Mouse (Mus musculus): ENCODE data around the gene Popdc2. TPM values are rescaled to one million over a fixed set of nuclear protein-coding genes. Genes with fewer than 3 reads are reported as not detected.

The Popdc2 gene
- polyA plus RNA-seq, 1 experiment from 2014 or later = 0.67 TPM

GRCm38 (mm10) chr16:38371705-38372296, 9.8 kb downstream of the Popdc2 start:
- H3K4me1 ChIP-seq (replicated peaks) = peaks cover 3% of the 10 kb centered on the region
- H3K36me3 ChIP-seq = no peaks in the 10 kb centered on the region
- no peak for ATAC-seq (ENCODE audit: low read depth)
- 90% methylated on average over 15 of the region's 15 CpGs for WGBS
- no peak overlapping the region for H3K27ac ChIP-seq (replicated peaks)
- H3K4me2 ChIP-seq = no peak overlapping the region
- no peak overlapping the region for H3K4me3 ChIP-seq
- H3K9me3 ChIP-seq = no peaks in the 10 kb centered on the region
- no peak overlapping the region for H3K9ac ChIP-seq
- no peaks in the 10 kb centered on the region for H3K27me3 ChIP-seq

DNA sequence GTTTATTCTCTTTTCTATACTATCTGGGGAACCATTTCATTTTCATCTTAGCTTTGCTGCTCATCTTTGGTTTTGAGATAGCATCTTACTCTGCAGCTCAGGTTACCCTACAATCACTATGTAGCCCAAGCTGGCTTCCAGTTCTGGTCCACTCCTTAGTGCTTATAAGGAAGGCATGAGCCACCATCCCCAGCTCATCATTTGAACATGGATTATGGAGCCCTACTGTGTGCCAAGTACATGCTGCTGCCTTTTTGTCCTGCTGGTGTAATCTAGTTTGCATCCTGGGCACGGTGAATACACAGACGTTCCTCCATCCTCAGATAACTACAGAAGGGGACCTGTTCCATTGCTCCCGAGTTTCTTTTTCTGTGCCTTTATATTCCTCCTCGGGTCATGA, 10.9 kb downstream of the Popdc2 start:
- no peak for ATAC-seq (ENCODE audit: low read depth)
- Histone ChIP-seq H3K27ac (replicated peaks) (no peak overlapping the region), H3K9me3 (no peaks in the 10 kb centered on the region), H3K36me3 (no peaks in the 10 kb centered on the region), H3K4me3 (no peak overlapping the region), H3K9ac (no peak overlapping the region), H3K27me3 (no peaks in the 10 kb centered on the region), H3K4me1 (replicated peaks) (peaks cover 6% of the 10 kb centered on the region), H3K4me2 (no peak overlapping the region)
- WGBS = 87% methylated on average over 4 of the region's 4 CpGs

- no peak overlapping the region for H3K27ac ChIP-seq (replicated peaks)
- no peaks in the 10 kb centered on the region for H3K36me3 ChIP-seq
- no peak overlapping the region for H3K9ac ChIP-seq
- H3K4me1 ChIP-seq (replicated peaks) = peaks cover 6% of the 10 kb centered on the region
- no peak overlapping the region for H3K4me3 ChIP-seq
- WGBS = 85% methylated on average over 10 of the region's 10 CpGs
- ATAC-seq (ENCODE audit: low read depth) = no peak
- H3K27me3 ChIP-seq = no peaks in the 10 kb centered on the region
- no peak overlapping the region for H3K4me2 ChIP-seq
- no peaks in the 10 kb centered on the region for H3K9me3 ChIP-seq
Measured at GRCm38 (mm10) chr16:38373439-38373838, 11.4 kb downstream of the Popdc2 start.

- ATAC-seq (ENCODE audit: low read depth) = no peak
- Histone ChIP-seq H3K9me3 (no peaks in the 10 kb centered on the region), H3K27me3 (no peaks in the 10 kb centered on the region), H3K27ac (replicated peaks) (no peak overlapping the region), H3K36me3 (no peaks in the 10 kb centered on the region), H3K4me1 (replicated peaks) (peaks cover 6% of the 10 kb centered on the region), H3K9ac (no peak overlapping the region), H3K4me2 (0 out of 2 replicates have a peak overlapping the region, but pooled peaks have one; percentile 9), H3K4me3 (no peak overlapping the region)
- 83% methylated on average over 16 of the region's 16 CpGs for WGBS
Measured at GRCm38 (mm10) chr16:38373941-38374340, 11.9 kb downstream of the Popdc2 start.

DNA sequence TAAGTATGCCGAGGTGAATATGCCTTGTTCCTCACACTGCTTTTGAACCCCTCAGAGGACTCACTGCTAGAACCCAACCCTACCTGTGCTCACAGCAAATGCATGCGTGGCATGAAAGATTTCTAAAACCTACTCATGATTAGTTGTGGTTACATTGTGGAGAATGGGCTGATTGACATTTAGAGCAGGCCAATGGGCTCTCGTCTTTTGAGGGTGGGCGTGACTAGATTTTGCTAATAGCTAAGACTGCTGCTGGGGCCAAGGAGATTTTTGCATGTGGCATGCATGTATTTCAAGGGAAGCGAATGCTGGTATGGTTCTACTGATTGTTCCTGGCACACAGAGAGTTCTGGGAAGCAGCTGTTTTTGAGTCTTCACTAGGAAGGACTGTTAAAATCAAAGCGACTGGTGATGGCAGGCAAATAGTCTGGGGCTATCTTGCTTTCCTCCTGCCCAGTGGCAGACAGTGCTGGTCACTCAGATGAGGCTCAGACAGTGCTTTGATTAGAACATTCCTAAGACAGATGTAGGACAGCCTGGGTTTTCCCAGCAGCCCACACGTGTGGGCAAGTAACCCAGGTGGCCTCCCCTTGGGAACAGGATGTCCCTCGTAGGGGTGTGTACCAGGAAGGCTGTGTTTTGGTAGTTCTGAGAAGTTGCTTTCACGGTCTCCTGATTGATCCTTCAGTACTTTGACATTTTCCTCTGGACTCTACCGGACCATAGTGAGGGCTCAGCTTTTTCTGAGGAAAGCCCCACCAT, 12.6 kb downstream of the Popdc2 start:
- no peaks in the 10 kb centered on the region for H3K36me3 ChIP-seq
- 0 out of 2 replicates have a peak overlapping the region, but pooled peaks have one; percentile 9 for H3K4me2 ChIP-seq
- peaks cover 6% of the 10 kb centered on the region for H3K4me1 ChIP-seq (replicated peaks)
- no peak overlapping the region for H3K4me3 ChIP-seq
- H3K27ac ChIP-seq (replicated peaks) = no peak overlapping the region
- H3K9ac ChIP-seq = no peak overlapping the region
- WGBS = 81% methylated on average over 10 of the region's 10 CpGs
- no peak for ATAC-seq (ENCODE audit: low read depth)
- H3K9me3 ChIP-seq = no peaks in the 10 kb centered on the region
- H3K27me3 ChIP-seq = no peaks in the 10 kb centered on the region

DNA sequence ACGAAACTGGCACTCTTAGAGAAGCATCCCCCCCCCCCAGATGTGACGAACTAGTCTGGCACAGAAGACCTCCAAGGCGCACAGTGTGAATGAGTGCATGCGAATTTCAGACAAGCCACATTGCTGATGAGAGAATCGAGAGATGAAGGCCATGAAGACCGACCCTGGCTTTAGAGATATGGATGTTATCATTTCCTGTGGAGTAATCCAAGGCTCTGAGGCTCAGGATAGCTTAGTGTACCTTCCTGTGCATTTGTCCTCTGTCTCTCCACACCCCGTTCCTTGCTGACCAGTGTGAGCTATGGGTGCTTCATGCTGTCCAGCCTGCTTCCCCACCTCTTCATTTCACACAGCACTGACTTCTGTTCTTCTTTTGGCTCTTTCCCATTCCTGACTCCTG, 13.2 kb downstream of the Popdc2 start:
- H3K36me3 ChIP-seq = no peaks in the 10 kb centered on the region
- H3K9me3 ChIP-seq = no peaks in the 10 kb centered on the region
- 90% methylated on average over 7 of the region's 7 CpGs for WGBS
- ATAC-seq (ENCODE audit: low read depth) = no peak
- peaks cover 6% of the 10 kb centered on the region for H3K4me1 ChIP-seq (replicated peaks)
- no peak overlapping the region for H3K9ac ChIP-seq
- no peak overlapping the region for H3K4me2 ChIP-seq
- H3K27ac ChIP-seq (replicated peaks) = no peak overlapping the region
- H3K4me3 ChIP-seq = no peak overlapping the region
- H3K27me3 ChIP-seq = no peaks in the 10 kb centered on the region

DNA sequence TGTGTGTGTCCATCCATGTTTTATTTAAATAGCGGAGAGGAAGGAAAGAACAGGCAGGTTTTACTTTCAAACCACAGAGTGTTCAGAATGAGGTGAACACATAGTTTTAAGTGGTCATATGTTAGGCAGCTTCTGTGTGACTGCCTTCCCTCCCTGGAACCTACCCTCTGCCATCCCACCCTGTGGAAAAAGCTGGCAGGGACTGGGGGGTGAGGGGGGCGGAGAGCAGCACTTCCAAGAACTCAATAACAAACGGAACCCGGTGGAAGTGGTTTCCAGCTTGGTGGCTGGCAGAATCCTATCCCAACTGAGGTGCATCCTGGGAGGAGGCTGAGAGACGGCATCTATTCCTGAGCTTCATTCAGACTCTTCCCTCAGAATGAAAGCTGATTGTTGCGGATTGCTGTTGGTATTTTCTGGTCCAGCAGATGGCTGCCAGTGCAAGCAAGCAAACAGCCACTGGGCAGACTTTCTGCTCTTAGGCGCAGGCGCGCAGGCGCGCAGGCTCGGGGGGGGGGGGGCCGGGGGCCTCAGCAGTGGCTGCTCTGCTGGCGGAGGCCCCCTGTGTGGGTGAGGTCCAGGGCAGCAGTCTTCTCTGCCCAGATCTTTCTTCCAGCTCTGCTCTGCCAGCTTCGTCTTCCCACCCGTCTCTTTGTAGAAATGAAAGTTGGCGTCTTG, 14.3 kb downstream of the Popdc2 start:
- Histone ChIP-seq H3K9me3 (no peaks in the 10 kb centered on the region), H3K4me3 (peak overlapping the region; percentile 23), H3K4me1 (replicated peaks) (peaks cover 6% of the 10 kb centered on the region), H3K27me3 (no peaks in the 10 kb centered on the region), H3K36me3 (no peaks in the 10 kb centered on the region), H3K27ac (replicated peaks) (peak overlapping the region; percentile 72), H3K4me2 (peak overlapping the region; percentile 52), H3K9ac (peak overlapping the region; percentile 62)
- 27% methylated on average over 17 of the region's 17 CpGs for WGBS
- peak; percentile 94 for ATAC-seq (ENCODE audit: low read depth)

DNA sequence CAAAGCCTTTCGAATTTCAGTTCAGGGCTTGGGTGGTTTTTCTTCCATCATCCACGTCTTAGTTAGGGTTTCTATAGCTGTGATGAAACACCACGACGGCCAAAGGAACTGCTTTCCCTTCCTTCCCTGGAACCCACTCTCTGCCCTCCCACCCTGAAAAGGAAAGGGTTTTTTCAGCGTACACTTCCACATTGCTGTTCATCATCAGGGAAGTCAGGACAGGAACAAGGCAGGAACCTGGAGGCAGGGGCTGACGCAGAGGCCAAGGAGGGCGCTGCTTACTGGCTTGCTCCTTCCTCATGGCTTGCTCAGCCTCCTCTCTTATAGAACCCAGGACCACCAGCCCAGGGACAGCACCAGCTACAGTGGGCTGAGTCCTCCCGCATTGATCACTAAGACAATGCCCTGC, 14.8 kb downstream of the Popdc2 start:
- WGBS = 58% methylated on average over 8 of the region's 8 CpGs
- Histone ChIP-seq H3K9me3 (no peaks in the 10 kb centered on the region), H3K27ac (replicated peaks) (peak overlapping the region; percentile 72), H3K4me2 (peak overlapping the region; percentile 52), H3K4me3 (peak overlapping the region; percentile 23), H3K4me1 (replicated peaks) (peaks cover 6% of the 10 kb centered on the region), H3K9ac (peak overlapping the region; percentile 62), H3K36me3 (no peaks in the 10 kb centered on the region), H3K27me3 (no peaks in the 10 kb centered on the region)
- peak; percentile 52 for ATAC-seq (ENCODE audit: low read depth)

- no peak overlapping the region for H3K27ac ChIP-seq (replicated peaks)
- no peaks in the 10 kb centered on the region for H3K27me3 ChIP-seq
- WGBS = 88% methylated on average over 6 of the region's 6 CpGs
- no peaks in the 10 kb centered on the region for H3K36me3 ChIP-seq
- H3K4me3 ChIP-seq = no peak overlapping the region
- no peak overlapping the region for H3K4me2 ChIP-seq
- peaks cover 6% of the 10 kb centered on the region for H3K4me1 ChIP-seq (replicated peaks)
- no peak overlapping the region for H3K9ac ChIP-seq
- no peaks in the 10 kb centered on the region for H3K9me3 ChIP-seq
- ATAC-seq (ENCODE audit: low read depth) = no peak
Measured at GRCm38 (mm10) chr16:38377546-38377945, 15.5 kb downstream of the Popdc2 start.

DNA sequence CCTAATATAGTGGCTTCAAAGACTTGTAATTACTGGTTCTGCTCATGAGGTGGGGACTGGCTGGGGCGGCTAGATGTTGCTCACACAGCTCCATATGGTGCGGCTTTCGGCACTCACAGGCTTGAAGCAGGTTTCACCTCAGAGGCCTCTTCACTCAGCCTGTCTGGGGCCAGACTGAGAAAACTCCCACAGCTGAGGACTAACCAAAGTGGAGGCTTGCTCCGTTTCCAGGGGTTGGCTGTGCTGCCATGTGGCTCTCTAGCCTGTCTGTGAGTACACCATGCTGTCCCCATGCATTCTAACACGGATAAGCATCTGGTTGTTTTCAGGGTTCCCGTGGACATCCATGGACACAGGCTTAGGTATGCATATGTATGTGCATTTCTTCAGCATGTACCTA, 16.6 kb downstream of the Popdc2 start:
- Histone ChIP-seq H3K4me2 (no peak overlapping the region), H3K4me1 (replicated peaks) (peaks cover 6% of the 10 kb centered on the region), H3K36me3 (no peaks in the 10 kb centered on the region), H3K4me3 (no peak overlapping the region), H3K9ac (no peak overlapping the region), H3K27me3 (no peaks in the 10 kb centered on the region), H3K9me3 (no peaks in the 10 kb centered on the region), H3K27ac (replicated peaks) (no peak overlapping the region)
- 79% methylated on average over 6 of the region's 6 CpGs for WGBS
- no peak for ATAC-seq (ENCODE audit: low read depth)

DNA sequence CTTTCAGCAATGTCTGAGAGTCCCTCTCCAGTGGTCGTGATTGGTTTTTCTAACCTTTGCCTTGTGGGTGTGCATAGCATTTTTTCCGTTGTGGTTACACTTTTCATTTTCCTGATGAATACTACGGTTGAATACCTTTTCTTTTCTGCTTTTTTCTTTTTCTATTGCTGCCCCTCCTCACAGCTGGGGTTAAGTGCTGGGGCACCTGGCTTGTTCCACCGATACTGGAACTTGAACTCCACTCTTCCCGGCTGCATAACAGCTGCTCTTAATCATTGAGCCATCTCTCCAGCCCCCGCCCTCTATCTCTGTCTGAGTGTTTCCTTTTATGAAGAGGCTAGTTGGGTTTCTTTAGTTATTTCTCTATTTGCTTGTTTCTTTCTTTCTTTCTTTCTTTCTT, 17.1 kb downstream of the Popdc2 start:
- no peaks in the 10 kb centered on the region for H3K9me3 ChIP-seq
- H3K4me3 ChIP-seq = no peak overlapping the region
- peaks cover 6% of the 10 kb centered on the region for H3K4me1 ChIP-seq (replicated peaks)
- H3K4me2 ChIP-seq = no peak overlapping the region
- no peaks in the 10 kb centered on the region for H3K36me3 ChIP-seq
- no peaks in the 10 kb centered on the region for H3K27me3 ChIP-seq
- no peak for ATAC-seq (ENCODE audit: low read depth)
- 60% methylated on average over 6 of the region's 6 CpGs for WGBS
- no peak overlapping the region for H3K9ac ChIP-seq
- H3K27ac ChIP-seq (replicated peaks) = no peak overlapping the region

DNA sequence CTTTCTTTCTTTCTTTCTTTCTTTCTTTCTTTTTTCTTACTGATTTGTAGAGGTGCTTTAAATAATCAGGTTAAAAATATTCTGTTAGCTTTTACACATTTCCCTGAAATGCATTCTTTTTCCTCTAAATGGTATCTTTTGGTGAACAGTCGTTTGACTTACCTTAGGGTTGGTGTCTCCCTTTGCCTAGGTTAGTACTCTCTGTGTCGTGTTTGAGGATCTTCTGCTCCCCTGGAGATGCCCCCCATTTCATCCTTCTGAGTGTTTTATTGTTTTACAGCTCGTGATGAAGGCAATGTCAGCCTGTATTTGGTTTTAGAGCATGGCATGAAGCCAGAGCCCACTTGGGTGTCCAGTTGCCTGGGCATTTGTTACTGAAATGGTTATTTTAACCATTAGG, 17.5 kb downstream of the Popdc2 start:
- Histone ChIP-seq H3K9me3 (no peaks in the 10 kb centered on the region), H3K27ac (replicated peaks) (no peak overlapping the region), H3K4me2 (no peak overlapping the region), H3K4me1 (replicated peaks) (peaks cover 6% of the 10 kb centered on the region), H3K4me3 (no peak overlapping the region), H3K36me3 (no peaks in the 10 kb centered on the region), H3K9ac (no peak overlapping the region), H3K27me3 (no peaks in the 10 kb centered on the region)
- no peak for ATAC-seq (ENCODE audit: low read depth)
- 18% methylated on average over 3 of the region's 3 CpGs for WGBS
